Mouse (Mus musculus): ENCODE measurements around the gene Shc3. TPM values are rescaled to one million over a fixed set of nuclear protein-coding genes. Genes with fewer than 3 reads are reported as not detected.
A peak's percentile ranks its signal among the peaks of the same experiment; 100 is the strongest.

Shc3 gene
- total RNA-seq (2021): 100 to 1,000 TPM; 157 to 163 TPM

DNA sequence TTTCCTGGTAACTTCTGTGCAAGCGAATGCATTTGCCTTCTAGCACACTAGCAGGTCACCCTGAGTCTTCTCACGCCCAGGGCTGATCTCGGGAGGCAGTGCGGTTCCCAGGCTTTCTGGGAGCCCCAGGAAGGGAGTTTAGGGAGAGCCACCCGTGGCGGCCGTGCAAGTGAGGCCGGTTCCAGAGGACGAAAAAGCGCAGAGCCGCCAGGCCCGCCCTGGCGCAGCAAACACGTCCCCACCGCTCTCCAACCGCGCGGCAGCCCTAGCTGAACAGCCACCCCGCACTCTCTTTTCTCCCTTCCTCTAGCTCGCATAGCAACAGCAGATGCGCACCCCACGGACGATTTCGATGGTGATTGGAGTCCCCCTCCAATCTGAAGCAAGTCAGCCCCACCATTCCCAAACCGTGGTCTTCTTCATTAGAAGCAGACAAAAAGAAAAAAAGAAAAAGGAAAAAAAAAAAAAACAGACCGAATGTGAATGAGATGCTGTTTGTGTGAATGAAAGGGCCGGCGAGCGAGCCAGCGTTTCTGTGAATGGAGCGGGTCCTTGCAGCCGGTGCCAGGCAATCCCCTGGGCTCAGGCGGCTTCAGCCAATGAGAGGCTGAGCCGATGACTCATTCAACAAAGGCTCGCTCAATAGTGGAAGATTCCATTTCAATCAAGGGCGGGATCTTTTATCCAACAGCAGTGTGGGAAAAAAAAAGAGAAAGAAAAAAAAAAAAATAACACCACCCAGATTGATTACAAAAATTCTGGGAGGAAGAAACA, at the start of gene Shc3:
Gene Shc3 (minus strand): TSS at position 509 of the 774 bp plus-strand sequence.
- DNase-seq: peak; percentile 94
- intact Hi-C loops (cut with DNase I): loop anchor here (5.0 kb wide), 1 partner anchor 48 kb away; no protein-coding TSS in a partner anchor

GRCm38 (mm10) chr13:51618602-51619001, 49.4 kb upstream of the Shc3 start:
- no peak for DNase-seq
- intact Hi-C loops (cut with DNase I): loop anchor here (5.0 to 10.0 kb wide), 3 partner anchors 51 to 661 kb away; partner anchors contain the start of gene Shc3

GRCm38 (mm10) chr13:51617861-51618260, 48.6 kb upstream of the Shc3 start:
- intact Hi-C loops (cut with DNase I): loop anchor here (5.0 to 10.0 kb wide), 3 partner anchors 51 to 661 kb away; partner anchors contain the start of gene Shc3
- DNase-seq: peak; percentile 72

DNA sequence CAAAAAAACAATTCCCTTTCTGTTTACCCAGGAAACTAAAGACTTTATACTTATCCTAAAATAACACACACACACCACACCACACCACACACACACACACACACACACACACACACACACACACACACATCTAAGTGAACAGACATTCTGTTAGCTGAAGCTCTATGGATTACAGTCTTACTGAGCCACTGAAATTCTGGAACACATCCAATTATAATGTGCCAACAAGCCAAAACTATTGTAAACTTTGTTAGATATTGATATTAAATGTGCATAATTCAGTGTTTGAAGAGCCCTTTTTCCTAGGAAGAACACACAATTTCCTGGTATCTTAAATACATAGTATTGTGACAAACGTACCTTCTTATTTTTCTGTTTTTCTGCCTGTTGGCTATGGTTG, 48.1 kb upstream of the Shc3 start:
- intact Hi-C loops (cut with DNase I): loop anchor here (5.0 to 10.0 kb wide), 3 partner anchors 50 to 660 kb away; partner anchors contain the start of gene Shc3
- no peak for DNase-seq

- DNase-seq: peak; percentile 68
- intact Hi-C loops (cut with DNase I): loop anchor here (5.0 to 10.0 kb wide), 3 partner anchors 49 to 659 kb away; partner anchors contain the start of gene Shc3
Measured at GRCm38 (mm10) chr13:51616417-51617044, 47.3 kb upstream of the Shc3 start.

DNA sequence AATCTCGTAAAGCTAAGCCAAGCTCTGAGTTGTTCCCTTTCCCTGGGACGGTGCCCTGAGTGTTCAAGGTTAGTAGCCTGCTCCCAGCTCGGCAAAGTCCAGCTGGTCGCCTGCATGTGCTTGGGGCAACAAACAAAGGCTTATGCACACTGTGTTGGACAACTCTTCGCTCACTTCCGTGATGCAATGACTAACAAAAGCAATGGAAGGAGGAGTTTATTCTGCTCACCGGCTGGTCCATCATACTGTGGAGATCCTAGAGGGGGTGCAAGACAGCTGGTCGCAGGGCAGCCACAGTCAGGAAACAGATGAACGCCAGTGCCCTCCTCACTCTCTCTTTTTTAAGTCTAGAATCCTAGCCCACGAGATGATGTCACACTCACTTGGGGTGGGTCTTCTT, 46.6 kb upstream of the Shc3 start:
- DNase-seq: no peak
- intact Hi-C loops (cut with DNase I): loop anchor here (5.0 to 10.0 kb wide), 3 partner anchors 49 to 659 kb away; partner anchors contain the start of gene Shc3

GRCm38 (mm10) chr13:51611500-51611899, 42.3 kb upstream of the Shc3 start:
- intact Hi-C loops (cut with DNase I): loop anchor here (10.0 kb wide), 1 partner anchor 187 kb away; no protein-coding TSS in a partner anchor
- no peak for DNase-seq

DNA sequence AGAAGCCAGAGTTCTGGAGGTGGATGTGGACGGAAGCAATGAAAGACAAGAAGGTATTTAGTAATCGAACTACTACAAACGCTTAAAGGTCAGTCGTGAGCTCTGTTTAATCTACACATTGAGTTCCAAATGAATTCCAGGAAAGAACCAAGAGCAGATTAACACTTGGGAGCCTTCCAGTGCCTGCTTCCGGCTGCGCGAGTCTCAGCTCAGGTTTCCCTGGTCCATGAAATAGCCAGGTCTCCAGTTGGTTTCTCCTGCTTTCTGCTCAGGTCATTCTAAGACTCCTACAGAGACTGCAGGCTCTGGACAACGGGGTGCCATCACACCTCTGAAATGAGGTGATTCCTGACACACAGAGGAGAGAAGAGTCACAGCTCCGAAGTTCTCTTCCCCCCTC, 41.8 kb upstream of the Shc3 start:
- intact Hi-C loops (cut with DNase I): loop anchor here (10.0 kb wide), 1 partner anchor 186 kb away; no protein-coding TSS in a partner anchor
- DNase-seq: no peak

DNA sequence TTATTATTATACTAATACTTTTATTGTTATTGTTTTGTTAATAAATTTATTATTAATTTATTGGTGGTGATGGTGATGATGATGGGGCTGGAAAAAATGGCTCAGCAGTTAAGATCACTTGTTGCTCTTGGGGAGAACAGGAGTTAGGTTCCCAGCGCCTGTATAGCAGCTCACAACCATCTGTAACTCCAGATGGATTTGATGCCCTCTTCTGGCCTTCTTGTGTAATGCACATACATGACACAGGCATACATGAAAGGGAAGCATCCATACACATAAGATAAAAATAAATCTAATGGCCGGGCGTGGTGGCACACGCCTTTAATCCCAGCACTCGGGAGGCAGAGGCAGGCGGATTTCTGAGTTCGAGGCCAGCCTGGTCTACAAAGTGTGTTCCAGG, 40.0 kb upstream of the Shc3 start:
- no peak for DNase-seq
- intact Hi-C loops (cut with DNase I): no loop called here

DNA sequence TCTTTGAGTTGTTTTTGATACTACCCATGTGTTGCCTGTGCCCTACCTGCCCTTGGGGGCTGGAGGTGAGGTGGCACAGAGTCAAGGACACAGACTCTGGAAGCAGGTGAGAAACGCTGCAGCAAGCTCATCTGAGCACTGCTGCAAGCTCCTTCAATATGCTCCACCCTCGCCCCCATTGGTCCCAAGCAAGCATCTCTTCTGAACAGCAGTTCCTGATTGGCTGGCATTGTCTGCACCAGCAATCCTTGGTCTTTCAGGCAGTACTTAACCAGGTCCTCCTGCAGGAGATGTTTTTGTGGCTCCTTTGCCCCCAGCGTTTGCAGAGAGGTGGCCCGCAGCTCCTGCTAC, 34.6 kb upstream of the Shc3 start:
- intact Hi-C loops (cut with DNase I): no loop called here
- peak; percentile 17 for DNase-seq

GRCm38 (mm10) chr13:51603221-51603893, 34.1 kb upstream of the Shc3 start:
- peak; percentile 27 for DNase-seq
- intact Hi-C loops (cut with DNase I): no loop called here

DNA sequence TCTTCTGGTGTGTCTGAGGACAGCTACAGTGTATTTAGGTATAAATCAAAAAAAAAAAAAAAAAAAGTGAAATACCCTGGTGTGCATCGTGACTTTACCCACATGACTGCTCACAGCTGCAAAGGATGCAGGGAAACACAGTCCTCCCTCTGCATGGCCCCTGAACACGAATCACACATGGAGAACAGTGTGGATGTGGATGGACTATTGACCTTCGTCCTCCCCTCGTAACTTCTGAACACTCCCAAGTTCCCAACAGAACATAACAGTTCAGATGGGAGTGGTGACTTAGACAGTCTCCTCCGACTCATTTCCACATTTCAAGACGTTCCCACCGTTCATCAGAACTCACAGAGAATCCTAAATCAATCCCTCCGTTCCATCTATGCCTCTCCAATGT, 33.5 kb upstream of the Shc3 start:
- intact Hi-C loops (cut with DNase I): no loop called here
- no peak for DNase-seq

DNA sequence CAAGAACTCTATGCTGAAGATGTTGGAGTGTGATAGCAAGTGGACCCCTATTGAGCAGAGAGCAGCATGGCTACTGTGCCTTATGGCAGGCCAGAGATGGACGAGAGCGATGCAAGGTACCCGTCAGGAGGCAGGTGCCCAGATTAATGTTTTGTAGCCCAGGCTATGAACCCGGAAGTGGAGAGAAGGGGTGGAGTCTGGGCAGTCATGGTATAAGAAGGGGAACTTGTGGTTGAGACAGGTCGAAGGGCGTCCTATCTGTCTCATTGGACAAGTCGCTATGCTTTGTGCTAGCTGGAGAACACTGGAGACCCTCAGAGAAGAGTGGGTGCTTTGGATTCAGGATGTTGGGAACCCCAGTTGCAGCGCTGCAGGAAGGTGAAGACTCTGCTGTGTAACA, 30.9 kb upstream of the Shc3 start:
- intact Hi-C loops (cut with DNase I): no loop called here
- no peak for DNase-seq

DNA sequence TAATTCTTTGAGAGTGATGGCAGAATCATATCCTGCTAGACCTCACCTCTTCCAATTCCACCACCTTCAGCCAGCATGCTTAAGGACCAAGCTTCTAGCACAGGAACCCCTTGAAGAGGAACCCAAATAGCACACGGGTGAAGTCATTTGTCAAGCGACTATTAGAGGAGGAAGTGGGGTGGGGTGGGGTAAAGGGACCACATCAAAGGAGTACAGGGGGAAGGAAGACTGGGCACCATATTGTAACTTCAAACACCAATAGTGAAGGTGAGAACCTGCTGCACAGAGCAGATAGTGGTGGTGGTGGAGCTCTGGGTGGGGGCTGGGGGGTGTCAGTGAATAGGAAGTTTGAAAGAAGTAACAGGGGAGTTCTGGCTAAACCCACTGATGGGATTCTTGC, 28.8 kb upstream of the Shc3 start:
- intact Hi-C loops (cut with DNase I): no loop called here
- no peak for DNase-seq

GRCm38 (mm10) chr13:51595404-51595803, 26.2 kb upstream of the Shc3 start:
- intact Hi-C loops (cut with DNase I): no loop called here
- no peak for DNase-seq

- intact Hi-C loops (cut with DNase I): no loop called here
Measured at GRCm38 (mm10) chr13:51594656-51595311, 25.6 kb upstream of the Shc3 start.

DNA sequence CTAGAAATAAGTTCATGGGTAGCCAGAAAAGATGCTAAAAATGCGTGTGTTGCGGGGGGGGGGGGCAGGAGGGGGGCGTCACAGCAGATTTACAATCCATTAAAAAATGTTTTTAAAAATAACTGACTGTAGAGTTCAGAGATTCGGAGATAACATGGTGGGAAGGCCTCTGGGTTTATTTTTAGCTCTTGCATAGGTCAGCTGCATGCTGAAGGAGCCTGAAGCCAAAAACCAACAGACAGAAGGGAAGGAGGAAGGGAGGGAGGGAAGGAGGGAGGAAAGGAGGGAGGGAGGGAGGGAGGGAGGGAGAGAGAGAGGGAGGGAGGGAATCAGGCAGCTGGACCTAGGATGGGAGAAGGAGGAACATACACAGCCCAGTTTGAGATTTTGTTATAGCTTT, 18.8 kb upstream of the Shc3 start:
- DNase-seq: no peak
- intact Hi-C loops (cut with DNase I): no loop called here

More at GRCm38 (mm10) chr13:51594656-51595311, 25.6 kb upstream of the Shc3 start:
- DNase-seq: peak; percentile 17

- intact Hi-C loops (cut with DNase I): no loop called here
- DNase-seq: no peak
Measured at GRCm38 (mm10) chr13:51582204-51582603, 13.0 kb upstream of the Shc3 start.

DNA sequence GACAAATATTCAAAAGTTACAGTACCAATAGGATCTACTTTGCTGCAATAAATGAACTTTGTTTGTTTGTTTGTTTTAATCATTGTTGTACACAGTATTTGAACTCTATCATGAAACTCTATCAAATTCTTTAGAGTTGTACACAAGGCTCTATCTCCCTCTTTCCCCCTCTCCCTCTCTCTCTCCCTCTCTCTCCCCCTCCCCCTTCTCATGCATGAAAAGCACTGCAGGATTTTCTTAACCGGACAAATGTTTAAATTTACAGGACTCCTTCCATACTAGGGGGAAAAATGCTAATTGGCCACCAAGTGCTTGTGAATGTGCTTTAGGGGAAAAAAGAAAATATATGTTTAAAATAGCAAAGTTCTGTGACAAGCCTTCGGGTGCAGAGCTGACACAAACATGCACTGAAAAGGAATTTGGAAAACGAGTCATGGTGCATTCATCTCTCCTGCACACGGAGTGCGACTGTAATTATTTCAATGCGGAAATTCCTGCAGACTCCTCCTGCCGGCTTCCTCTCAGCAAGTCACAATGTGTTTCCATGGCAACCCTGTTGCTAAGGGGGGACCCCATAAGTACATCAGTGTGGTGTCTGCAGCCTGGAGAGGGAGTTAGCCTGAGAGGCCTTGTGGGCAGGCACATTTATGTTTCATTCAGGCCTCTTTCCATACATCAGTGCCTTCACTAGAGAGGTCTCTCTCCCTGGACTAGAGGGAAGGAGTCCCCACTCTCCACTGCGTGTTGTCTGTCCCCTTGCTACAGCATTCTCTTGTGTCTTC, 11.2 kb upstream of the Shc3 start:
- intact Hi-C loops (cut with DNase I): no loop called here
- DNase-seq: peak; percentile 42

DNA sequence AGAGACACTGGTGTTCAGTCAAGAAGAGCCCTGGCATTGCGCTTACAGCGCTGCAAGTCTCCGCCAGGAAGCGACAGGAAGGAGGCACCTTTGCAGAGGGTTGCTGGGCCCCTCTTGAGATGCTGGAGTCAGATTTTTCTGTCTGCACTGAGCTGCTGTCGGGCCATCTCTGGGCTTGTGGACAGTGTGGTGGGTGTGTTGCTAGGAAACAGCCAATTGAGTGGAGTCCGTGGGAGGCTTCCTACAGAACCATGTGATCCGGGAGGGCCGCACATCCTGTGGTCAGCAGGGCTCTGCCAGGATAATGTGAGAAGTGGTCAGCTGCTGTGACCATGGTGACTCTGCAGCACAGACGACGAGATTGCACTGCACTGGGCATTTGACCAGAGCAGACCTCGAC, 4.6 kb upstream of the Shc3 start:
- peak; percentile 45 for DNase-seq
- intact Hi-C loops (cut with DNase I): no loop called here

Measured in left cerebral cortex, postnatal 4 days (tissue).